Mouse (Mus musculus) testis, adult 2 months (tissue): ENCODE data around the gene Sec16a. TPM values are rescaled to one million over a fixed set of nuclear protein-coding genes. Genes with fewer than 3 reads are reported as not detected.
"Not testable (repeated sequence)": the region's sequence is repeated elsewhere in the genome, so short reads cannot be mapped to it uniquely, and the experiment has no call there.

Experiments used
- H3K27ac ChIP-seq: fragments of 200-500 bp; 2 replicates; pipeline ENCODE4 v1.5.1; 2012; ENCODE audit warnings: low read depth, low read length; ENCODE audit not compliant: control insufficient read depth, insufficient read depth
- H3K27me3 ChIP-seq: fragments of 200-500 bp; 2 replicates; pipeline ENCODE4 v1.6.1; 2012; ENCODE audit warnings: mild to moderate bottlenecking, low read length, moderate library complexity; ENCODE audit not compliant: control insufficient read depth, insufficient read depth
- H3K36me3 ChIP-seq: fragments of 200-500 bp; 2 replicates; pipeline ENCODE4 v1.6.1; 2012; ENCODE audit warnings: mild to moderate bottlenecking, low read length; ENCODE audit not compliant: control insufficient read depth, insufficient read depth
- H3K4me1 ChIP-seq: fragments of 200-500 bp; 2 replicates; pipeline ENCODE4 v1.6.1; 2012; ENCODE audit warnings: low read length; ENCODE audit not compliant: control insufficient read depth, insufficient read depth
- H3K4me3 ChIP-seq: fragments of 200-500 bp; 2 replicates; pipeline ENCODE4 v1.5.1; 2012; ENCODE audit warnings: low read depth, mild to moderate bottlenecking, low read length, moderate library complexity, mixed read lengths; ENCODE audit not compliant: control insufficient read depth
- CTCF ChIP-seq: fragments of 200-500 bp; IDR thresholded peaks from 2 replicates; pipeline ENCODE4 v1.5.1; 2012; ENCODE audit warnings: low read depth, mild to moderate bottlenecking, inconsistent platforms, low read length, moderate library complexity; ENCODE audit not compliant: control insufficient read depth, insufficient read depth, insufficient replicate concordance
- POLR2A ChIP-seq: fragments of 200-500 bp; IDR thresholded peaks from 2 replicates; pipeline ENCODE4 v1.6.1; 2012; ENCODE audit warnings: low read depth, mild to moderate bottlenecking, inconsistent platforms, low read length, moderate library complexity; ENCODE audit not compliant: control insufficient read depth
- polyA plus RNA-seq: library from polyadenylated mRNA; depleted of rRNA; stranded (reverse); fragments of >200 nt; gene quantifications from 2 replicates; pipeline ENCODE4 v1.2.3, GENCODE M21; 2012

Sec16a gene
- polyA plus RNA-seq, 1 experiment, result 58.1 TPM

- Histone ChIP-seq H3K4me3 (peak overlapping the region; percentile 91), H3K27ac (peak overlapping the region; percentile 85), H3K36me3 (no peaks in the 10 kb centered on the region; the same call in none of the 2 replicates), H3K27me3 (no peaks in the 10 kb centered on the region), H3K4me1 (peaks cover 6% of the 10 kb centered on the region)
- no peak for TF ChIP-seq POLR2A
- no peak for TF ChIP-seq CTCF
These were observed 56.3 kb downstream of the Sec16a start for GRCm38 (mm10) chr2:26388682-26389153.

- peaks cover 6% of the 10 kb centered on the region for H3K4me1 ChIP-seq
- H3K36me3 ChIP-seq, result no peaks in the 10 kb centered on the region; the same call in none of the 2 replicates
- H3K27ac ChIP-seq, result no peak overlapping the region
- TF ChIP-seq POLR2A, result no peak
- no peak for TF ChIP-seq CTCF
- H3K4me3 ChIP-seq, result peak overlapping the region; percentile 91
- no peaks in the 10 kb centered on the region for H3K27me3 ChIP-seq
These were observed 57.3 kb downstream of the Sec16a start for GRCm38 (mm10) chr2:26387713-26388112.

DNA sequence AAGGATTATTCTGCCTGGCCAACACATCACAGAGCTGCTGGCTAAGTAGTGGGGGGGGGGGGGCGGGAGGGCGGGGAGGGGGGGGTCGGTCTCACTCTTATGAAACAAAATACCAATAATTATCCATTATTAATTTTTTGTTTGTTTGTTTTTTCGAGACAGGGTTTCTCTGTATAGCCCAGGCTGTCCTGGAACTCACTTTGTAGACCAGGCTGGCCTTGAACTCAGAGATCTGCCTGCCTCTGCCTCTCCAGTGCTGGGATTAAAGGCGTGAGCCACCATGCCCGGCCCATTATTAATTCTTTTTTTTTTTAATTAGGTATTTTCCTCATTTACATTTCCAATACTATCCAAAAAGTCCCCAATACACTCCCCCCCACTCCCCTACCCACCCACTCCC lies 64.1 kb downstream of the Sec16a start:
- Histone ChIP-seq H3K4me3 (peak overlapping the region; percentile 100), H3K27ac (peak overlapping the region; percentile 81)
- not testable (repeated sequence) for H3K27me3 ChIP-seq, H3K4me1 ChIP-seq, H3K36me3 ChIP-seq

DNA sequence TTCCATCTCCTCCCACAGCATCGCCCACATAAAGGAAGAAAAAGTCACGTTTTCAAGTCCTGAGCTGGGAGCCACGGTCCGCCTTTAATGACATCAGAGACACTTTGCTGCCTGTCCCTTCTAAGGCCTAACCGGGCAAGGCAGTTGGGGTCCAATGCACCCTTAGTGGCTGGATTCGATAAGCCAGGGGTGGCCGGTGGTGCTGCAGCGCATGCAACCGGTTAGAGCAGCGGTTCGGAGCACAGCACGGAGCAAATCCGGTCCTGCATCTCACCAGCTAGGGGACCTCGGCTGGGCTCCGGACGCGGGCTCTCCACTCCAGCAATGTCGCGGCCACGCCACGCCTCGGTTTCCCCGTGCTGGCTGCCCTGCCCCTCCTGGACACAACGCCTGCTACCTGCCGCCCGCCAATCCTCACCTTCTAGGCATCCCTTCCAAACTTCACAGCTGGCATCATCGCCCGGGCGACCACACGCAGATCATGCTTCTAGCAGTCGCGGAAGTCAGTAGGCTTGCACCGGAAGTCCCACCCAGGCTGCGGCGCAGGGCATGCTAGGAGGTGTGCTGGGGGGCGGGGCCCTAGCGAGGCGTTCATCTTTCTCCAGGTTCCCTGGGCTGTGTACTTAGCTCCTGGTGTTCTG lies 64.8 kb downstream of the Sec16a start, which contains the start of gene Snapc4:
Gene Snapc4, minus strand, starts transcription at position 523 of the 641 bp plus-strand sequence.
- Histone ChIP-seq H3K4me1 (no peaks in the 10 kb centered on the region; the same call in 1 of the 2 replicates), H3K27me3 (no peaks in the 10 kb centered on the region), H3K36me3 (peaks cover 2% of the 10 kb centered on the region), H3K27ac (peak within 1 kb of the TSS; percentile 81), H3K4me3 (peak within 1 kb of the TSS; percentile 100)
- TF ChIP-seq POLR2A, result peak; percentile 81
- no peak for TF ChIP-seq CTCF

- no peaks in the 10 kb centered on the region for H3K27me3 ChIP-seq
- H3K4me3 ChIP-seq, result no peak overlapping the region
- no peak for TF ChIP-seq CTCF
- no peak for TF ChIP-seq POLR2A
- H3K4me1 ChIP-seq, result no peaks in the 10 kb centered on the region
- no peak overlapping the region for H3K27ac ChIP-seq
- peaks cover 10% of the 10 kb centered on the region for H3K36me3 ChIP-seq
These were observed 72.6 kb downstream of the Sec16a start for GRCm38 (mm10) chr2:26372396-26372795.

GRCm38 (mm10) chr2:26368572-26368971 lies 76.4 kb downstream of the Sec16a start:
- Histone ChIP-seq H3K36me3 (peaks cover 5% of the 10 kb centered on the region), H3K27me3 (no peaks in the 10 kb centered on the region), H3K4me3 (no peak overlapping the region), H3K27ac (no peak overlapping the region), H3K4me1 (no peaks in the 10 kb centered on the region)
- TF ChIP-seq POLR2A (no peak), CTCF (no peak)

DNA sequence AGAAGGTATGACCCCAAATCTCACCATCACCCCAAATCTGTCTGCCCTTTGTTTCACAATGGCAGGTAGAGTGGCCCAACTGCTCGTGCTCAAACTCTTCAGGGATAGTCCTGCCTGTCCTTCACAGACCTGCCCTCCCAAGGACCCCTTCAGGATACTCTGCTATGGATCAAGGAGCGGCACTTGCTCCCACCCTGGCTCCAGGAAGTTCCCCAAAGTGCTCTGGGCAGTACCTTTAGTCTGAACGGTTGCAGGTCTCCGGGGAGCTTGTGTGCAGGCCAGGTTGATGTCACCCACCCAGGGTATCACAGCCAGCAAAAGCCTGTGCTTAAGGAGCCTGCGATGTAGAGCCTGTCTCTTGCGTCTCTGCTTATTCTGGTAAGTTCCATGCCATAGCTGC lies 77.1 kb downstream of the Sec16a start:
- Histone ChIP-seq H3K4me1 (no peaks in the 10 kb centered on the region), H3K4me3 (no peak overlapping the region), H3K36me3 (peaks cover 3% of the 10 kb centered on the region), H3K27ac (no peak overlapping the region), H3K27me3 (no peaks in the 10 kb centered on the region)
- TF ChIP-seq CTCF (no peak), POLR2A (no peak)
